Comparison of ENCODE assay signal across 8 mouse cellular contexts in the genomic region with DNA sequence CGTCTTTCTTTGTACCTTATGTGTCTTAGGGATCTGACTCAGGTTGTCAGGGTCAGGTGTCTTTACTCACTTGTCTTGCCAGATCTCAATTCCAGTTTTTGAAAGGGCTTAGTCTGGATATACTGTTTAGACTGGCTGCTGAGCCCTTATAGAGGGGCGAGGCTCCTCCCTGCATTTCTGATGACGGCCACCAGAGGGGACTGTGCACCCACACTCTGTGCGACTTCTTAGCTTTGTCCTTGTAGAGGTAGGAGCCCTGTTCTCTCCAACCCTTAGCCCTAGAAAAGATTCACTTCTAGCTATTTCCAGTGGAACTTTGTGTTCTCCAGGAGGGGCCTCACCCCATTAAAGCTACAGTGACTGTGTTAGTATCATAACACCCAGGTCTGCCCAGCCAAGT.
DNase-seq lines count a peak whose midpoint lies in the region; ATAC-seq and TF ChIP-seq lines count a peak whose summit lies in the region.

No protein-coding gene starts in this region.

- H3K4me2 ChIP-seq in liver, embryonic 12.5 days, result no peak overlapping the region
- H3K4me2 ChIP-seq in liver, embryonic 14.5 days (ENCODE audit: low read depth), result no peak overlapping the region
- no peak overlapping the region for H3K4me2 ChIP-seq in neural tube, embryonic 12.5 days (replicated peaks)
- no peak overlapping the region for H3K4me2 ChIP-seq in stomach, embryonic 16.5 days (ENCODE audit: low read depth, low read length)

- peak; percentile 58 for DNase-seq in liver
- peak; percentile 76 for DNase-seq in embryo, embryonic 9.5 days (ENCODE audit: extremely low spot score)
- peak; percentile 75 to 85 for DNase-seq in heart, adult 9 months (ENCODE audit: low spot score in 2 of 2)
- peak; percentile 88 for DNase-seq in kidney, postnatal 14 days
- DNase-seq in liver, embryonic 14.5 days (ENCODE audit: low read depth in 3 of 3, low spot score in 3 of 3), result peak in 2 of 3 experiments; percentile 10 to 14

- no peak overlapping the region for H3K9ac ChIP-seq in liver, embryonic 12.5 days
- H3K9ac ChIP-seq in liver, embryonic 14.5 days (replicated peaks), result no peak overlapping the region
- no peak overlapping the region for H3K9ac ChIP-seq in neural tube, embryonic 12.5 days
- no peak overlapping the region for H3K9ac ChIP-seq in stomach, embryonic 16.5 days (ENCODE audit: low read length)

- 6% methylated on average over 4 of the region's 4 CpGs for WGBS in liver, embryonic 12.5 days (ENCODE audit: insufficient replicate concordance)
- 6% methylated on average over 4 of the region's 4 CpGs for WGBS in liver, embryonic 14.5 days (ENCODE audit: insufficient replicate concordance)
- WGBS in neural tube, embryonic 12.5 days, result 11% methylated on average over 4 of the region's 4 CpGs
- whole genome bisulfite sequencing in stomach, embryonic 16.5 days, result 4% methylated on average over 4 of the region's 4 CpGs

- TF ChIP-seq EP300 in liver, embryonic 14.5 days (IDR thresholded peaks at IDR 0.05; ENCODE audit: low read depth), result no peak

- H3K9me3 ChIP-seq in liver, embryonic 12.5 days (replicated peaks), result no peaks in the 10 kb centered on the region
- H3K9me3 ChIP-seq in liver, embryonic 14.5 days (ENCODE audit: control insufficient read depth, low read length), result no peaks in the 10 kb centered on the region
- no peaks in the 10 kb centered on the region for H3K9me3 ChIP-seq in neural tube, embryonic 12.5 days
- H3K9me3 ChIP-seq in stomach, embryonic 16.5 days (replicated peaks; ENCODE audit: control insufficient read depth, low read length), result no peaks in the 10 kb centered on the region

- H3K4me3 ChIP-seq in liver, embryonic 12.5 days, result no peak overlapping the region
- no peak overlapping the region for H3K4me3 ChIP-seq in liver, embryonic 14.5 days (ENCODE audit: insufficient read depth in 1 of 2, low read depth in 2 of 2, low read length in 2 of 2)
- H3K4me3 ChIP-seq in neural tube, embryonic 12.5 days, result no peak overlapping the region
- no peak overlapping the region for H3K4me3 ChIP-seq in stomach, embryonic 16.5 days (replicated peaks; ENCODE audit: low read length)

- no peaks in the 10 kb centered on the region for H3K27me3 ChIP-seq in liver, embryonic 12.5 days (replicated peaks)
- H3K27me3 ChIP-seq in liver, embryonic 14.5 days (ENCODE audit: control insufficient read depth, insufficient read depth, low read length), result no peaks in the 10 kb centered on the region
- no peaks in the 10 kb centered on the region for H3K27me3 ChIP-seq in neural tube, embryonic 12.5 days (replicated peaks)
- no peaks in the 10 kb centered on the region for H3K27me3 ChIP-seq in stomach, embryonic 16.5 days (ENCODE audit: control insufficient read depth, insufficient read depth, low read length)

- no peak for ATAC-seq in liver, embryonic 12.5 days
- ATAC-seq in liver, embryonic 14.5 days (ENCODE audit: insufficient read depth), result no peak
- peak; percentile 63; the same call in 1 of the 2 replicates for ATAC-seq in neural tube, embryonic 12.5 days (ENCODE audit: low FRiP score, low read depth)
- peak; percentile 78 for ATAC-seq in stomach, embryonic 16.5 days (ENCODE audit: insufficient read depth, low FRiP score)

- peaks cover 10% of the 10 kb centered on the region; the same call in 1 of the 2 replicates for H3K4me1 ChIP-seq in liver, embryonic 12.5 days
- H3K4me1 ChIP-seq in liver, embryonic 14.5 days (replicated peaks; ENCODE audit: control insufficient read depth in 2 of 2, insufficient read depth in 2 of 2, low read length in 1 of 2), result peaks cover 0 to 2% of the 10 kb centered on the region in 2 experiments; a peak in 1 of 4 replicates
- no peaks in the 10 kb centered on the region for H3K4me1 ChIP-seq in neural tube, embryonic 12.5 days
- H3K4me1 ChIP-seq in stomach, embryonic 16.5 days (ENCODE audit: control insufficient read depth, insufficient read depth, low read length), result peaks cover 21% of the 10 kb centered on the region; the same call in 1 of the 2 replicates

- peak; percentile 81 for TF ChIP-seq CTCF in liver, embryonic 14.5 days (IDR thresholded peaks at IDR 0.05; ENCODE audit: low read depth)

- no peaks in the 10 kb centered on the region for H3K36me3 ChIP-seq in liver, embryonic 12.5 days
- no peaks in the 10 kb centered on the region for H3K36me3 ChIP-seq in liver, embryonic 14.5 days (replicated peaks; ENCODE audit: control insufficient read depth, insufficient read depth, low read depth)
- H3K36me3 ChIP-seq in neural tube, embryonic 12.5 days, result no peaks in the 10 kb centered on the region
- no peaks in the 10 kb centered on the region for H3K36me3 ChIP-seq in stomach, embryonic 16.5 days (ENCODE audit: control insufficient read depth, insufficient read depth, low read length)

- H3K27ac ChIP-seq in liver, embryonic 12.5 days, result no peak overlapping the region
- H3K27ac ChIP-seq in liver, embryonic 14.5 days, result no peak overlapping the region
- no peak overlapping the region for H3K27ac ChIP-seq in neural tube, embryonic 12.5 days
- no peak overlapping the region for H3K27ac ChIP-seq in stomach, embryonic 16.5 days (ENCODE audit: low read length)

Comparison
In these comparisons a context has a peak if more than half of its experiments do, and no peak if none do; other contexts are left out.
1. DNase-seq: peak in every context shown above with its lines; median percentile 88 in kidney, postnatal 14 days; 80 in heart, adult 9 months; 76 in embryo, embryonic 9.5 days; 58 in liver; 12 in liver, embryonic 14.5 days.
2. ATAC-seq: peak in neural tube, embryonic 12.5 days (single experiment) and stomach, embryonic 16.5 days (single experiment); none in liver, embryonic 12.5 days (single experiment) and liver, embryonic 14.5 days (single experiment).